Mouse (Mus musculus) kidney, postnatal 0 days (tissue): ENCODE data around the gene Ptpn14. TPM values are rescaled to one million over a fixed set of nuclear protein-coding genes. Genes with fewer than 3 reads are reported as not detected.

Experiments used
- ATAC-seq: fragments of 200-750 bp; cut with Nextera tagmentation; replicated peaks from 2 replicates; pipeline ENCODE4 v1.8.0; 2017; ENCODE audit warnings: low read depth, moderate number of reproducible peaks, moderate TSS enrichment, moderate library complexity; ENCODE audit not compliant: low FRiP score
- DNase-seq: peaks from one replicate; pipeline ENCODE4 v3.0.0-alpha.2; 2016; ENCODE audit warnings: low spot score
- H3K27ac ChIP-seq: fragments of 300-500 bp; sonication (generic); 2 replicates; pipeline ENCODE4 v1.5.1; 2014; ENCODE audit warnings: mild to moderate bottlenecking
- H3K27me3 ChIP-seq: fragments of 300-500 bp; sonication (generic); 2 replicates; pipeline ENCODE4 v1.6.1; 2014; ENCODE audit warnings: low read length, mixed read lengths; ENCODE audit not compliant: insufficient read depth
- H3K36me3 ChIP-seq: fragments of 300-500 bp; sonication (generic); 2 replicates; pipeline ENCODE4 v1.6.1; 2014; ENCODE audit warnings: low read length, mixed read lengths; ENCODE audit not compliant: insufficient read depth
- H3K4me1 ChIP-seq: fragments of 300-500 bp; sonication (generic); replicated peaks from 2 replicates; pipeline ENCODE4 v1.6.1; 2014; ENCODE audit warnings: antibody characterized with exemption, low read length, mixed read lengths; ENCODE audit not compliant: insufficient read depth
- H3K4me2 ChIP-seq: fragments of 300-500 bp; sonication (generic); 2 replicates; pipeline ENCODE4 v1.6.1; 2014; ENCODE audit warnings: mild to moderate bottlenecking, low read length, moderate library complexity, mixed read lengths
- H3K4me3 ChIP-seq: fragments of 300-500 bp; sonication (generic); replicated peaks from 2 replicates; pipeline ENCODE4 v1.5.1; 2014; ENCODE audit warnings: low read depth, low read length
- H3K9ac ChIP-seq: fragments of 300-500 bp; sonication (generic); 2 replicates; pipeline ENCODE4 v1.6.1; 2014; ENCODE audit warnings: low read depth, low read length
- H3K9me3 ChIP-seq: fragments of 300-500 bp; sonication (generic); replicated peaks from 2 replicates; pipeline ENCODE4 v1.6.1; 2016; ENCODE audit warnings: low read length, inconsistent platforms, mixed read lengths
- CTCF ChIP-seq: IDR thresholded peaks from 2 replicates; pipeline ENCODE4 v1.5.1; 2016; ENCODE audit warnings: antibody characterized with exemption, low read depth, mild to moderate bottlenecking, moderate library complexity
- WGBS: fragments of 180-500 bp; shearing (Covaris S2); extraction: QIAGEN DNeasy Blood & Tissue Kit; methylation state at CpG from one replicate; pipeline ENCODE4 v1.1.7; 2014; 5-methylcytosine and 5-hydroxymethylcytosine counted together
- polyA plus RNA-seq: library from polyadenylated mRNA; unstranded; fragments of >200 nt; fragmentation: Nextera tagmentation; extraction: Ambion mirVana; gene quantifications from 2 replicates; pipeline ENCODE4 v1.2.1, GENCODE M21; 2015

Ptpn14 gene
- polyA plus RNA-seq, 1 experiment from 2014 or later = 11.1 TPM

GRCm38 (mm10) chr1:189744914-189745710, 17.0 kb downstream of the Ptpn14 start:
- no peaks in the 10 kb centered on the region for H3K36me3 ChIP-seq
- no peak for DNase-seq
- no peak overlapping the region for H3K9ac ChIP-seq
- WGBS = 28% methylated on average over 4 of the region's 4 CpGs
- H3K4me2 ChIP-seq = no peak overlapping the region
- H3K27ac ChIP-seq = no peak overlapping the region
- H3K4me3 ChIP-seq = no peak overlapping the region
- H3K27me3 ChIP-seq = no peaks in the 10 kb centered on the region
- no peak for TF ChIP-seq CTCF
- no peaks in the 10 kb centered on the region for H3K9me3 ChIP-seq
- H3K4me1 ChIP-seq = peaks cover 26% of the 10 kb centered on the region
- no peak for ATAC-seq

- Histone ChIP-seq H3K36me3 (no peaks in the 10 kb centered on the region), H3K9me3 (no peaks in the 10 kb centered on the region), H3K4me1 (peaks cover 19% of the 10 kb centered on the region), H3K4me2 (no peak overlapping the region), H3K27me3 (no peaks in the 10 kb centered on the region), H3K9ac (no peak overlapping the region), H3K4me3 (no peak overlapping the region), H3K27ac (no peak overlapping the region)
- DNase-seq (no peak), ATAC-seq (no peak)
- no peak for TF ChIP-seq CTCF
- 34% methylated on average over 4 of the region's 4 CpGs for WGBS
These were observed 18.5 kb downstream of the Ptpn14 start for GRCm38 (mm10) chr1:189746520-189746919.

- no peak overlapping the region for H3K9ac ChIP-seq
- no peak for ATAC-seq
- H3K27ac ChIP-seq = peak overlapping the region; percentile 25; the same call in 1 of the 2 replicates
- H3K4me2 ChIP-seq = no peak overlapping the region
- peaks cover 16% of the 10 kb centered on the region for H3K4me1 ChIP-seq
- H3K36me3 ChIP-seq = no peaks in the 10 kb centered on the region
- H3K27me3 ChIP-seq = no peaks in the 10 kb centered on the region
- WGBS = 78% methylated on average over 4 of the region's 4 CpGs
- no peak overlapping the region for H3K4me3 ChIP-seq
- DNase-seq = no peak
- TF ChIP-seq CTCF = no peak
- no peaks in the 10 kb centered on the region for H3K9me3 ChIP-seq
These were observed 21.7 kb downstream of the Ptpn14 start for GRCm38 (mm10) chr1:189749789-189750188.

- ATAC-seq (no peak), DNase-seq (no peak)
- Histone ChIP-seq H3K4me1 (peaks cover 15% of the 10 kb centered on the region), H3K9ac (no peak overlapping the region), H3K4me3 (no peak overlapping the region), H3K9me3 (no peaks in the 10 kb centered on the region), H3K27ac (0 out of 2 replicates have a peak overlapping the region, but pooled peaks have one; percentile 25), H3K27me3 (no peaks in the 10 kb centered on the region), H3K4me2 (no peak overlapping the region), H3K36me3 (no peaks in the 10 kb centered on the region)
- no peak for TF ChIP-seq CTCF
- 43% methylated on average over 5 of the region's 5 CpGs for WGBS
These were observed 22.2 kb downstream of the Ptpn14 start for GRCm38 (mm10) chr1:189750233-189750632.

DNA sequence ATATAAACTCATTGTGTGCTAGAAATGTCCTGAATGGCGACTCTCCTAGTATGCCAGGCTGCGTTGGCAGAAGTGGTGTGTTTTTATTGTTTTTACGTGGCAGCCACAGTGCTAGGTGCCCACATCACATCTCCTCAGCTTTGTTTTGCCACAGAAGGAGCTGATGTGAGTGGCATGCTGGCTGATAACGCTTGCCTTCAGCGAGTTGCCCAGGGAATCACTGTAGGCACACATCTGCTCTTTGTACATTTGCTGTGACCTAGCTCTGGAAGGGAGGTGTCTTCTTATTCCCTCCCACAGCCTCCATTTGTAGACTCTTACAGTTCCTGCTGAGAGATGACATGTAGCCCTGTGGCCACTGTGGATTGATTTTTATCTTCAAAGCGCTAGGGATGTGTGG, 24.2 kb downstream of the Ptpn14 start:
- Histone ChIP-seq H3K36me3 (no peaks in the 10 kb centered on the region), H3K4me2 (no peak overlapping the region), H3K27ac (no peak overlapping the region), H3K27me3 (no peaks in the 10 kb centered on the region), H3K4me3 (no peak overlapping the region), H3K9ac (no peak overlapping the region), H3K4me1 (peaks cover 24% of the 10 kb centered on the region), H3K9me3 (no peaks in the 10 kb centered on the region)
- TF ChIP-seq CTCF = no peak
- ATAC-seq (no peak), DNase-seq (no peak)
- WGBS = 75% methylated on average over 6 of the region's 6 CpGs

DNA sequence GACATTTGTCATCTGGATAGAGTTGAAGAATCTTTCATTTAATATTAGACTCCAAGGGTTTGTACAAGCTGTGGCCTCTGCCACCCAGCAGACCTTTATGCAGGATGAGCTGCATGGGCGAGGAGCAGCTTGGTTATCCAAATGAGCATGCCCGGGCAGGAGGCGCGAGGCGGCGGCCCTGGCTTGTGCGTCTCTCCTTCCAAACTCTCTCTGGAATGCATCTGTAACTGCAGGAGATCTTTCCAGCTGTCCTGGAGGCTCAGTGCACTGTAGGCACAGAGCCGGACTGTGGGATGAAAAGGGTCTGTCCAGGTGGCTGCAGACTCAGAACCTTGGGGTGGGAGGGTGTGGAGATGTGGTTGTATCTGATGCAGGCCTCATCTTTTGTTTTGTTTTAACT, 27.0 kb downstream of the Ptpn14 start:
- no peaks in the 10 kb centered on the region for H3K36me3 ChIP-seq
- DNase-seq (no peak), ATAC-seq (no peak)
- H3K9me3 ChIP-seq = no peaks in the 10 kb centered on the region
- H3K27me3 ChIP-seq = no peaks in the 10 kb centered on the region
- no peak overlapping the region for H3K9ac ChIP-seq
- no peak overlapping the region for H3K27ac ChIP-seq
- H3K4me1 ChIP-seq = peaks cover 22% of the 10 kb centered on the region
- WGBS = 67% methylated on average over 8 of the region's 8 CpGs
- no peak for TF ChIP-seq CTCF
- H3K4me2 ChIP-seq = no peak overlapping the region
- no peak overlapping the region for H3K4me3 ChIP-seq
